20 mouse cellular contexts compared by ENCODE assay signal in the genomic region with DNA sequence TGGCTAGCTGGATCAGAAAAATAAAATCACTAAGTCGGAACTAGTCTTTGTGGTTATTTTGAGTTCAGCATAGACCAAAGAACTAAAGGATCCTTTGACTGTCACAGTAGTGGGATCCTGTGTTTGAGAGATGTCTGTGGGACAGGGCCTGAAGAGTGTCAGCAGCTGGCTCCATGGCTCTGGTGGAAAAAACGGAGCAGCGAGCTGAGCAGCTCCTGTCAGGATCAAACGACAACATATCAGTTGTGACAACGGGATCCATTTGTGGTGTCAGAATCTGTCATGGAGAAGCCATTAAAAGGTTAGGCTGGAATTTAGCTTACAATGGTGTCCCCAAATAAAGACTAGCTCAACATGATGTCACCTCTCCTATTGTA. TPM values are rescaled to one million over a fixed set of nuclear protein-coding genes. Genes with fewer than 3 reads are reported as not detected.
DNase-seq lines count a peak whose midpoint lies in the region; ATAC-seq and TF ChIP-seq lines count a peak whose summit lies in the region.
"Had no signal": no experiment of that assay in that cellular context is flagged by ENCODE, and none has a peak within 500 bp of the region (broad histone marks: within the 10 kb centered on the region; RNA-seq: fewer than 3 reads in every experiment).

No protein-coding gene starts in this region.

- peak; percentile 80 for DNase-seq in heart, adult 11 months
- no peak for DNase-seq in heart, postnatal 4 days
- DNase-seq in heart, postnatal 0 days (ENCODE audit: low spot score), result no peak
- DNase-seq in heart, adult 18-20 months, result no peak
- DNase-seq in midbrain, embryonic 10.5 days (ENCODE audit: low spot score), result no peak
- no peak for DNase-seq in midbrain, embryonic 14.5 days
- DNase-seq in right cerebral cortex, adult 18-20 months, result no peak
- DNase-seq: adrenal gland, postnatal 10 days; cerebellum, adult 2 months; kidney, adult 9 months; kidney, postnatal 14 days; left cerebral cortex, postnatal 4 days; lung, postnatal 4 days; retina, postnatal 1 day; thymus, adult 2 months; thymus, postnatal 4 days had no signal

- H3K4me2 ChIP-seq in heart, postnatal 0 days (ENCODE audit: low read depth, low read length), result no peak overlapping the region
- H3K4me2 ChIP-seq in midbrain, embryonic 14.5 days (ENCODE audit: low read length), result no peak overlapping the region
- H3K4me2 ChIP-seq: forebrain, embryonic 15.5 days; limb, embryonic 15.5 days had no signal

- H3K4me3 ChIP-seq in heart, postnatal 0 days (ENCODE audit: low read depth, low read length), result no peak overlapping the region
- H3K4me3 ChIP-seq in midbrain, embryonic 10.5 days, result no peak overlapping the region
- no peak overlapping the region for H3K4me3 ChIP-seq in midbrain, embryonic 14.5 days (replicated peaks; ENCODE audit: low read depth, low read length)
- H3K4me3 ChIP-seq: forebrain, embryonic 15.5 days; limb, embryonic 15.5 days had no signal

- H3K4me1 ChIP-seq in heart, postnatal 0 days (ENCODE audit: control insufficient read depth, insufficient read depth), result peaks cover 18% of the 10 kb centered on the region
- H3K4me1 ChIP-seq in midbrain, embryonic 10.5 days, result peaks cover 41% of the 10 kb centered on the region
- peaks cover 5% of the 10 kb centered on the region; the same call in 1 of the 2 replicates for H3K4me1 ChIP-seq in midbrain, embryonic 14.5 days (ENCODE audit: control insufficient read depth, insufficient read depth, low read length)

- no peaks in the 10 kb centered on the region for H3K36me3 ChIP-seq in heart, postnatal 0 days (replicated peaks; ENCODE audit: control insufficient read depth, insufficient read depth, low read length)
- H3K36me3 ChIP-seq in midbrain, embryonic 10.5 days, result no peaks in the 10 kb centered on the region
- no peaks in the 10 kb centered on the region for H3K36me3 ChIP-seq in midbrain, embryonic 14.5 days (ENCODE audit: control insufficient read depth, insufficient read depth, low read length)
- H3K36me3 ChIP-seq: forebrain, embryonic 15.5 days; limb, embryonic 15.5 days had no signal

- 61% methylated on average over 5 of the region's 5 CpGs for WGBS in heart, postnatal 0 days
- 67% methylated on average over 5 of the region's 5 CpGs for WGBS in midbrain, embryonic 10.5 days
- WGBS in midbrain, embryonic 14.5 days, result 43% methylated on average over 5 of the region's 5 CpGs

- H3K27me3 ChIP-seq in heart, postnatal 0 days (ENCODE audit: control insufficient read depth, insufficient read depth, low read length), result no peaks in the 10 kb centered on the region
- H3K27me3 ChIP-seq in midbrain, embryonic 10.5 days (ENCODE audit: low read depth, poor library complexity, severe bottlenecking), result no peaks in the 10 kb centered on the region
- H3K27me3 ChIP-seq in midbrain, embryonic 14.5 days (ENCODE audit: control insufficient read depth, insufficient read depth, low read length), result no peaks in the 10 kb centered on the region
- H3K27me3 ChIP-seq: forebrain, embryonic 15.5 days; limb, embryonic 15.5 days had no signal

- no peak for TF ChIP-seq EP300 in heart, postnatal 0 days (IDR thresholded peaks at IDR 0.05; ENCODE audit: low read depth)

- no peaks in the 10 kb centered on the region for H3K9me3 ChIP-seq in heart, postnatal 0 days (replicated peaks; ENCODE audit: control insufficient read depth, low read length)
- H3K9me3 ChIP-seq in midbrain, embryonic 10.5 days (replicated peaks), result no peaks in the 10 kb centered on the region
- H3K9me3 ChIP-seq in midbrain, embryonic 14.5 days (ENCODE audit: control insufficient read depth, low read length), result no peaks in the 10 kb centered on the region
- H3K9me3 ChIP-seq: forebrain, embryonic 15.5 days; limb, embryonic 15.5 days had no signal

- no peak for TF ChIP-seq CTCF in heart, postnatal 0 days (IDR thresholded peaks at IDR 0.05; ENCODE audit: low read depth)

- no peak overlapping the region for H3K9ac ChIP-seq in heart, postnatal 0 days (replicated peaks; ENCODE audit: low read depth, low read length)
- H3K9ac ChIP-seq in midbrain, embryonic 14.5 days (replicated peaks; ENCODE audit: low read length), result no peak overlapping the region
- H3K9ac ChIP-seq: forebrain, embryonic 15.5 days; limb, embryonic 15.5 days; liver, embryonic 14.5 days had no signal

- H3K27ac ChIP-seq in heart, postnatal 0 days (ENCODE audit: low read depth), result peak overlapping the region; percentile 97; the same call in 1 of the 2 replicates
- peak overlapping the region; percentile 49; the same call in 1 of the 2 replicates for H3K27ac ChIP-seq in midbrain, embryonic 10.5 days (replicated peaks)
- no peak overlapping the region for H3K27ac ChIP-seq in midbrain, embryonic 14.5 days (replicated peaks; ENCODE audit: low read depth, low read length)
- H3K27ac ChIP-seq: forebrain, embryonic 15.5 days; hindbrain, postnatal 0 days; limb, embryonic 15.5 days; liver, embryonic 14.5 days had no signal

- ATAC-seq in heart, postnatal 0 days (ENCODE audit: insufficient read depth, low read depth), result no peak
- ATAC-seq in midbrain, embryonic 14.5 days (ENCODE audit: low FRiP score, low TSS enrichment), result no peak
- ATAC-seq: forebrain, embryonic 15.5 days; hindbrain, postnatal 0 days had no signal

RNA-seq across cellular contexts. Expression of a gene that starts 39.8 kb away (rescaled TPM):
- 10 to 100 TPM; 25.4 to 26.2 TPM for total RNA-seq in heart, postnatal 4 days (2021)
- total RNA-seq in heart, postnatal 0 days (2014; rRNA removed; ENCODE audit: low replicate concordance), result 4.4 and 5.3 TPM in 2 replicates
- 7.9 and 8.1 TPM in 2 replicates for polyA plus RNA-seq in heart, postnatal 0 days (2015; fragmentation: Nextera tagmentation; extraction: Ambion mirVana)
- 10 to 100 TPM; 23.1 to 24.9 TPM for total RNA-seq in heart, adult 18-20 months (2021)
- polyA plus RNA-seq in midbrain, embryonic 10.5 days (2016; fragmentation: Nextera tagmentation; extraction: Ambion mirVana), result 13.4 and 19.5 TPM in 2 replicates
- 57.0 and 66.1 TPM in 2 replicates for polyA plus RNA-seq in midbrain, embryonic 14.5 days (2014; fragmentation: Nextera tagmentation; extraction: Ambion mirVana)
